Mouse (Mus musculus) CD4-positive, CD25-positive, alpha-beta regulatory T cell, adult 2 months (primary cell): ENCODE data around the gene Rab3b.

Experiments
- DNase-seq: peaks from one replicate; pipeline ENCODE4 v3.0.0-alpha.2; 2012; ENCODE audit warnings: low read depth, low spot score

Gene Rab3b

DNA sequence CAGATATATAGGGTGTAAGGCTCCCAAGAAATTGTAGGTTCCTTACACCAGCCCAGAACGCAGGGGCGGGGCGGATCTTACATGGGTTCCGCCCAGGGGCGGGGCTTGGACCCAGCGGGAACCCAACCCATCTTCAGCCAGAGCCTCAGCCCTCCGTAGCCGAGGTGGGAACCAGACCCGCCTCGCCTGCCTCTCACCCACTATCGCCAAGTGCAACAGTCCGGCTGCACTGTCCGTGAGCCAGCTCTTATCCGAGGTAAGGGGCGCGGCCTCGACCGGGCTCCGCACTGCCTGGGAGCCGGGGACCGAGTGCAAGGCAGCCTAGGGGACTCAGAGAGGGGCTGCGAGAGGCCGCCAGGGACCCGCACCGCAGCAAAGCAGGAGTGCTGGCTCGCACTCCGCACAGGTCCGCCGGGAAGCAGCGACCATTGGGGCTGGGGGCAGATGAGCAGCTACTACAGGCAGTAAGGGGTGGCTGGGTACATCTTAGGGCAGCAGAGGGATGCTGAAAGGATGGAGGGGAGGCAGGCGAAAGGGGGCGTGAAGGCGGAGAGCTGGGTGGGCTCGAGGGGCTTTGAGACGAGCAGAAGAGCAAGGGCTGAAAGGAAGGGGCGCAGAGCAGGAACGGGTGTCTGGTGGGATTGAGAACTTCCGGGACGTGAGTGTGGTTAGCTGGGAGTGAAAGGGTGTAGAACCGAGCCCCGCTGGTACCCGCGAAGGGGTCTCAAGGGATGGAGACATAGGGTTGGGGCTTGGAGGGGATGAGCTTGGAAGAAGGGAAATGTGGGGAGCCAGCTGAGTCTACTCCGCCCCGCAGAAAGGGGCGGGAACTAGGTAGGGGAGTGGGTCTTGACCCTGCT lies at the start of gene Rab3b:
Gene Rab3b (plus strand): TSS at position 101 of the 860 bp plus-strand sequence.
- DNase-seq: peak; percentile 62

DNA sequence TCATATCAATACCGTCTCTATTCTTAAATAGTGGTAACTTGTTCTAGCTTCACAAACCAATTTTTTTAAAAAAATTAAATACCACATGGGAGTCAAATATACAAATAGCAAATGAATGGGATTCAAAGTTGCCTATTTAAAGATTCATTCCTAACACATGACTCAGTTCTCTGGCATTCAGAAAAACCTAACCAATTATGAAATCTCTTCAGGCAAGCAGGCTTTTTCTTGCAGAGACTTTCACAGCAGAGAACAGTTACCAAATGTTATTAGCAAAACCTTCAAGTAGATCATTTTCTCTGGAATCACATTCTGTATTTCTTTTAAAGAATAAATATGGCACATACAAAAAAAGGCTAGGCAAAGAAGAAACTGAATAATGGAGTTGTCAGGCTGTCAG lies 48.2 kb upstream of the Rab3b start:
- no peak for DNase-seq

DNA sequence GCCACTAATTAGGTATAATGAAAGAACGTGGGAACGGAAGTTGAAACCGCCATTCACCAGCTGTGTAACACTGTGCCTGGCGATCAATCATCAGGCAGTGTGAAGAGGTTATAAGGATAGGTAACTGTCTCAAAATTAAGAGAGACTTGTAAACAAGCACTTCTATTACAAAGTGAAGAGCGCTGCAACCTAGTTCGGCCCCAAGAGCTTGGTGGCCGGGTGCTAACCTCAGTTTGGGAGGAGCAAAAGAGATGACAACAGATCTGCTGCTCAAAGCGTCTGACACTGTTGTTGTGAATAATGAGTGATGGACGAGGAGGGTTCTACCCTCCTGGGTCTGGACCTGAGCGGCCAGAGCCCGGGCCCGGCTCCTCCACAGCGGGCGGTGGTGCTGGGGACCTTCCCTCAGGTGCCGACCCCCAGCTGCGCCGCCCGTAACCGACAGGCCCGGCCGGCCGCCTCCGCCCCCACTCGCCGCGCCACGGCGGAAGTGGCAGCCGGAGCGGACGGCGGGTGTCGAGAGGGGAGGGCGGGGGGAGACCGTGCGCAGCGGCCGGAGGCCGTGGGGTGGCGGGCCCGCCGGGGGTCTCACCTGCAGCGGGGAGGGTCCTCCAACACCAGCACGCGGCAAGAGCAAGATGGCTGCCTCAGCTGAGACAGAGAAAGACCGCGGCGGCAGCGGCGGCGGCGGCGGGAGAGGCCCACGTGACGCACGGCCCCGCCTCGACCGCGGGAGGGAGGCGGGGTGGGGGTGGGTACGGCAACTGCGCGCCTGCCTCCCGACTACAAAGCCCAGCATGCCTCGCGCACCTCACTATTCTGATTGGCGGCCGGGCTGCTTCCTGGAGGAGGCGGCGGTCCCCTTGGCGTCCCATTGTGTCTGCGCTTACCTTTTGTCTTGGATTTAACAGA lies 45.7 kb upstream of the Rab3b start, which contains the start of gene Btf3l4:
Gene Btf3l4 (minus strand): TSS at position 699 of the 912 bp plus-strand sequence.
- peak; percentile 97 for DNase-seq

DNA sequence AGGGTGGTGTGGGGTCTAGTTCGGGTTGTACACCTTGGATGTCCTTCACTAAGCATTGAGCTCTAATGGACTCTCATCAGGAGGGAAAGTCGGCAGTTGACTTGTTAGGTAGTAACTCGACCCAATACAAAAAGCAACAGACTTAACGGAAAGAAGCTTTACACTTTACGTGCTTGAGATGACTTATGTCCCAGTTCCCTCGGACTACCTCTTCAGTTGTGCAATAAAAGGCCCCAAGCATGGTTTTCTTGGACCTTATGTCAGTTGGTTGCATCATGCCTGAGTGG lies 45.1 kb upstream of the Rab3b start:
- DNase-seq: no peak

DNA sequence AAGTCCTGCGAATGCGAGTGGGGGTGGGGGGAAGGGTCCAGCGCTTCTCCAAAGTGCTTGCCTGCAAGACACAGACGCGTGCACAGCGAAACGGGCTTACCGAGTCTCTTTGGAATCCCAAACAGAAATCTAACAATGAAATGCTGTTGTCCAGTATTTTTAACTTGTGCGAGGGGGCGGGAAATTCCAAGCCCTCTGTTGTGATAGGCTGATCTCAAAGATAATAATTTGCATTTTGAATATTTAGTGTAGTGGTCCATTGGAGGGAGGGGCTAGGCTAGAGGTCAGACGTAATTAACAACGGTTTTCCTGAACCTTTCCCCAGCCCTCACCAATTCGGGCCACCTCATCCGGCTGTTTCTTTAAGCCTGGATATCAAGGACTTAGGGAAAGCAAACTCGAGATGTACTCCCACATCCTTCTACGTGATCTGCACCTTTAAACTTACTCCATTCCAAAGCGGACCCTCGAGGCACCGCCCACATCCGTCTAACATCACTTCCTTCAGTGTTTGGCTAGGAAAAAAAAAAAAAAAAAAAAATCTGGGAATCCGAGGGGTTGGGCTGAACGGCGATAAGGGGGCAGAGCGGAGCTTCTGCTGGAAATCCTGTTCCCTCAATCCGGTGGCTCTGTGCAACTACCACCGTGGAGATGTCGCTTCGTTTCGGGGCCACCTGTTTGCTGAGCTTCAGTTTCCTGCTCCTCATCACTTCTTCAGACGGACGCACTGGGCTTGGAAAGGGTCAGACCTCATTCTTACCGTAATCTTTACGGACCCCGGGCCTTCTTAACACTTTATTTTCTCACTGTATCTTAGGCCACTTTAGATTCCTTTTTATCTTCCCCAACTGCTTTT lies 44.5 kb upstream of the Rab3b start, which contains the start of gene Txndc12:
Gene Txndc12 (plus strand): TSS at position 487 of the 856 bp plus-strand sequence.
- DNase-seq: peak; percentile 81

DNA sequence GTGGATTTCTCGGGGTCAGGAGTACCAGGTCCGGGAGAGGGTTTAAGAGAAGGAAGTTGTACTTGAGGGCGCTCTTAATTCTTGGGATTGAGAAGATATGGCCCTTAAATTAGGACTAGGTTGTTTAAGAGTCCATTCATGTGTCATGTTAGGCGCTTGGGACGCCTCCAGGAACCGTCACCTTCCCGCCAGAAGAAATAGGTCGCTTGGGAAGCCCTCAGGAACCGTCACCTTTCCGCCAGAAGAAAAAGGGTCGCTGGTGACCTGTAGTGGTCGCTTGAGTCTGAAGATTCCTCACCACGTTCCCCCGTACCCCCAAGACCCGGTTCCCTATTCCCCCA lies 43.9 kb upstream of the Rab3b start:
- DNase-seq: no peak

DNA sequence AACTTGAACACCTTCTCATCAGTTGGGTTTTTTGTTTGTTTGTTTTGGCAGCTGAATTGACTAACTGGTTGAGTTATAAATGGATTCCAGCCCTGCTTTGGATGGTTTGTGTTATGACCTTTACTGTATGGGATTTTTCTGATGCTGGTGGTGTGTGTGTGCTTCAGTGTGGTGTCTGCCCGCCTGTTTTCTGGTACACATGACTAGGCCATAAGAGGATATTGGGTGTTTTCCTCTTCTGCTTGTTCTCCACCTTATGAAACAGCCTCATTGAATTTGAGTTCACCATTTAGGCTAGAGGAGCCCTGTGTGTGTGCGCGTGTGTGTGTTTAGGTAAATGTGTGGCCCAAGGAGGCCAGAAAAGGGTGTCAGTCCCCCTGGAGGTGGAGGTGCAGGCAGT lies 43.4 kb upstream of the Rab3b start:
- peak; percentile 26 for DNase-seq

DNA sequence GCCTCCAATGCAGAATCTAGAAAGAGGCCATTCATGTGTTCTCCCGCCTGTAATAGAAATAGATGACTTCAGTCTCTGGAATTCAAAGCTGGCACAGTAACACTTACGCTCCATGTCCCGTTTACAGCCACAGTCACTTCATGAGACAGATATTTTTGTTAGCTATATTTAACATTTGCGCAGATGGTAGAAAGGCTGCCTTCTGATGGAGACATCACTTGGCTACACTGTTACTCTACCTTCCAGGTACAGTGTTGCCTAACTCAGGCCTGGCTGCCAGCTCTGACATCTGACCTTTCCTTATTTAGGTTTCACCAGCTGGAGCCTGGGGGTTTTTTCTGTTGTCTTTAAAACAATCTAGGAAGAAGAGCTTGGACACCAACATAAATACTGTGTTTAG lies 40.8 kb upstream of the Rab3b start:
- DNase-seq: no peak

DNA sequence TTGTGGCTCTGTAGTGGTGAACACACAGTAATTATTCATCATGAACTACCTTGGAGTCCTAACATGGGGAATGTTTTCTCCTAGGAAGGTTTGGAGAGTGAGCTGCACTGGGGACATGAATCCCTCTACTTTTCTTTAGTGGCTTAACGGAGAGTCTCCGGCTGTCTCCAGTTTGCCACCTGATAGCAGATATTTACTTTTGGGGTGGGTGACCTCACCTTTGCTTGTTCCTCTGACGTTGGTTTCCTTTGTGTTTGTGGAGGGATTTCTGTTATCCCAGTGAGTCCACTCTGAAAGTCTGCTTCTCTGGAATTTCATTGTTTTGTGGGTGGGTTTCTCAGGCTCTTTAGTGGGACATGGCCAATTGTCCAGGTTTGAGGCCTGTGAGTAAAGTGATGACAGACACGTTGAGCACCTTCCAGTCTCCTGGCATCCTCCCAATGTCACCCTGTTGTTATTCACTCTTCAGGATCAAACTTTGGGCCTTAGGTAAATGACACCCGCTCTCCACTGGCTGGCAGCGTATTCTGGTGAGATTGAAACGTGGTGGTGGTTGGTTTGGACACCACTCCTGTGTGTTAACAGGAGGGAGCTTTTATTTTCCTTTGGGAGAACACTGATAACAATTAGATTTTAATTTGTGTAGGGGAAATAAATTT lies 36.8 kb upstream of the Rab3b start:
- no peak for DNase-seq

DNA sequence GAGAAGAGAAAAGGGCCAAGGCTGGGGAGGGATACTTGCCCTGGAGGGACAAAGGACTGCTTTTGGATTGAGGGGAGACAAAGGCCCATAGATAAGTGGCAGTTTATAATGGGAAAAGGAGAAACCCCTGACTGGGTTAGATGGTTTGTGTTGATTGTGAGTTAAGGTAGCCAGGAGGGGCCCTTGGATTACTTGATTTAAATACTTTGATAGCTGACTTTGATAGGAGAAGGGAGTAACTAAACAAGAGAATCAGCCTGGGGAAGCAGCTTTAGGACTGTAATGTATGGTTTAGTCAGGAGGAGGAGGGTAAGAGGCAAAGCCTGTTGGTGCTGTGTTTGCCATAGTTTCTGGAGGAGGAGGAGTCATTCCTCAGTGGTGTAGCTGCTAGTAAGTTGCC lies 35.5 kb upstream of the Rab3b start:
- no peak for DNase-seq

DNA sequence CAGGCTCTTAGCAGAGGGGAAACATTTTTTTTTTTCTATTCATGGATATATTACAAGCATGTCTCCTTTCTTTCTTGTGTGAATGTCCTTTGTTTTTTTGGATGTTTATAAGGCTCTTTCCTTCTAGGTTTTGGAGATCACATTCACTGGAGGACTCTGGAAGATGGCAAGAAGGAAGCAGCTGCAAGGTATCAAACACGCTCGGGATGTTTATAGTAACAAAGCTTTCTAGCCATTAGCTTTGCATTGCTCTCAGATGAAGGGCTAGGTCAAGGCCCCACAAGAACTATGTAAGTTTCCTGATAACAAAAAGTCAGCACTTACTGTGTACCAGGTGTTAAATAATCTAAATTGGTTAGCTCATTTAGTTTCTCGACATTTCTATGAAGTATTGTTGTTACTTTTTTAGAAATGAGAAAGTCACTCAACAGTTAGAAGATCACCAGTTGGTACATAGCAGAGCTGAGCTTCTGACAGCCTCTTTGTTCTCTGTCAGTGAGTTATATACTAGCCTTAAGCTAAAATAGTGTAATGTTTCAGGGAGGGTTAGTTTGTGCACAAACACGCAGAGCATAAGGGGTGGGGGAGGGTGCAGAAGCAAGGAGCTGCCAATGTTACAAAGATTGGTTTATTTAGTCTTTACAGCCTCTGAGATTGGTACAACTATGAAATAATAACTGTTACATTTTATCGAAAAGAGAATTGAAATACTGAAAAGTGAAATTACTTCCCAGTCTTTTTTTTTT lies 32.9 kb upstream of the Rab3b start:
- no peak for DNase-seq

DNA sequence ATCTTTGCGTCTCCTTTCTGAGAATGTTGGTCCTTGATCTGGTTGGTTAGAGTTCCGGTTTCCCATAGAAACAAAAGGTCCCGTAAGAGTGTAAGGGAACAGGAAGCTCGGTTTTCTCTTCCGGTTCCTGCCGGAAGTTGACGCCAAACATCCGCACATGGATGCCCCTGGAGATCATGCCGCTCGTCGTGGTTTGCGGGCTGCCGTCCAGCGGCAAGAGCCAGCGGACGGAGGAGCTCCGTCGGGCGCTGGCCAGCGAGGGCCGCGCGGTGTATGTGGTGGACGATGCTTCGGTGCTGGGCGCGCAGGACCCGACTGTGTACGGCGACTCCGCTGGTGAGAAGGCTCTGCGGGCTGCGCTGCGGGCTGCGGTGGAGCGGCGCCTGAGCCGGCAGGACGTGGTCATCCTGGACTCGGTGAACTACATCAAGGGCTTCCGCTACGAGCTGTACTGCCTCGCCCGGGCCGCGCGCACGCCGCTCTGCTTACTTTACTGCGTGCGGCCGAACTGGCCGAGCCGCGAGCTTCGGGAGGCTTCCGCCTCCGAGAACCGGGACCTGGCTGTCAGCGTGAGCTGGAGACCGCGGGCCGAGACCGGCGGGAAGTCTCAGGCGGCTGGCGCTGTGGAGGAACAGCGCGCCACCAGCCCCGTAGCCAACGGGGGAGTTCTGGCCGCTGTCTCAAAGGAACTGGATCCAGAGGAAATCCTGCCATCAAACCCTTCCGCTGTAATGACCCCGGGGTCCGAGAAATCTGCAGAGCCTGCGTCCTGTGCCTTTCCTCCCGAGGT lies 31.0 kb upstream of the Rab3b start, which contains the start of gene Kti12:
Gene Kti12 (plus strand): TSS at position 71 of the 790 bp plus-strand sequence.
- peak; percentile 85 for DNase-seq

DNA sequence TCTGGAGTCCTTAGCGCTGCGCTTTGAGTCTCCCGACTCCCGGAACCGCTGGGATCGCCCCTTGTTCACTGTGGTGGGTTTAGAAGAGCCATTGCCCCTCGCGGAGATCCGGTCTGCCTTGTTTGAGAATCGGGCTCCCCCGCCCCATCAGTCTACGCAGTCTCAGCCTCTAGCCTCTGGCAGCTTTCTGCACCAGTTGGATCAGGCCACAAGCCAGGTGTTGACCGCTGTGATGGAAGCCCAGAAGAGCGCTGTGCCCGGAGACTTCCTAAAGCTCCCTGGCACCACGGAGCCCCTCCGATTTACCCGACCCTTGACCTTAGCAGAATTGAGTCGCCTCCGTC lies 30.4 kb upstream of the Rab3b start, which contains the start of gene A730015C16Rik:
Gene A730015C16Rik (minus strand): TSS at position 115 of the 344 bp plus-strand sequence.
- peak; percentile 22 for DNase-seq

DNA sequence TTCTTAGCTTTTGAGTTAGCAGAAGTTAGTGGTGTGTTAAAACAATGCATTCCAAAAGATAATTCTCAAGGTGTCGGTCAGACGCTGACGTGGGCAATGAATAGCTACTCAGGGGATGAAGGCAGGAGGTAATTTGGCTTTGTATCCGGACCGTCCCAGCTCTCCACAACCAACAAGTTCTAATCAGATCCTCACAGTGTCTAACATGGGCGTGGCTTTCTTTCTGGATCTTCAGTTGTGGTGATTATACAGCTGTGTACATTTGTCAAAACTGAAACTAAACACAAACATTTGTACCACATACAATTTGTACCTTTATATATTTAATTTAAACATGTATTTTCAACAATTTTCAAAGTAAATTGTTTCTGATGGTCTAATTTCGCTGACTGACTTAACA lies 12.1 kb upstream of the Rab3b start:
- DNase-seq: no peak

DNA sequence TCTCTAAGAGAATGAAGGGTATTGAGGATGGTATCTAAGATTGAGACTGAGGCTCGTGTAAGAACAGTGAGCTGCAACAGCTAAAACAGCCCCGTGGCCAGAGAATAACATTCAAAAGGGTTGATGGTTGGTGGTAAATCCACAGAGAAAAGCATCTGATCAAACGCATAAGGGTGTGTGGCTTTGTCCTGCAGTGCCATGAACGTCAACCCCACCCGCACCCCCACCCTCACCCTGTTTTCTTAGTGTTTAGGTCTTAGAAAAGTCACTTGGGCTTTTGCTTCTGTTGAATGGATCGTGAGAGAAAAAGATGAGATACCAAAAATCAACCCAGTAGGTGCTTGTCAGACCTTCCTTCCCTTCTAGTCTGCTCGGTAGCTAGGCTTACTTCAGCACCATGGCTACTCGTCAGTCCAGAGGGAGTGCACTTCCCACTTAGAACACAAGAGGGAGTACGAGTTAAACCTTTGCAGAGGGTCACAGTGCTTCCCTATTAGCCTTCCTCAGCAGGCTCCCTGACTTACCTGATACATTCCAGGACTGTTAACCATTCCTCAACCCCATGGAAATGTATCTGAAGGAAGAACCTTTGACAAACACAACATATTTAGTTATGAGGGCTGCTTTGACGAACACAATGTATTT lies 9.0 kb upstream of the Rab3b start:
- peak; percentile 78 for DNase-seq

DNA sequence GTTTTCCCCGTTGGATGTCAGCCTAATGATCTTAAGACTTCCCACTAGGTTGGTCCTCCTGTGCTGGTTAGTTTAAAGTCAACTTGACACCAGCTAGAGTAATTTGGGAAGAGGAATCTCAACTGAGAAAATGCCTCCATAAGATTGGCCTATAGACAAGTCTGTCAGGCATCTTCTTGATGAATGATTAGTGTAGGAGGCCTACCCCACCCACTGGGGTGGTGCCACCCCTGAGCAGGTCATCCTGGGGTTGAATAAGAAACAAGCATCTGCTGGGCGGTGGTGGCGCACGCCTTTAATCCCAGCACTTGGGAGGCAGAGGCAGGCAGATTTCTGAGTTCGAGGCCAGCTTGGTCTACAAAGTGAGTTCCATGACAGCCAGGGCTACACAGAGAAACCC lies 5.1 kb upstream of the Rab3b start:
- no peak for DNase-seq

DNA sequence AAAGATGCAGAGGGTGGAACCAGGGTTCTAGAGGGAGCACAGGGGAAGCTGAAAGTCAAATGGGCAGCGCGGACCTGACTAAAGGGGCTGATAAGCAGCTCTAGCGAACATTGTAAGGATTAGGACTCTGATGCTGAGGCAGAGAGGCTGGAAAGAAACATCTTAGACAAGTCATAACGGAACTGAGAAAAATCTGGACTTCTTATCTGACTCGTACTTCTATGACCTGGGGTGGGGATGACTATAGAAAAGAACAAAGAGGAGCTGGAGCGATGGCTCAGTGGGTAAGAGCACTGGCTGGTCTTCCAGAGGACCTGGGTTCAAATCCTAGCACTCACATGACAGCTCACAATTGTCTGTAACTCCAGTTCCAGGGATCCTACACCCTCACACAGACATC lies 962 bp upstream of the Rab3b start:
- DNase-seq: no peak

DNA sequence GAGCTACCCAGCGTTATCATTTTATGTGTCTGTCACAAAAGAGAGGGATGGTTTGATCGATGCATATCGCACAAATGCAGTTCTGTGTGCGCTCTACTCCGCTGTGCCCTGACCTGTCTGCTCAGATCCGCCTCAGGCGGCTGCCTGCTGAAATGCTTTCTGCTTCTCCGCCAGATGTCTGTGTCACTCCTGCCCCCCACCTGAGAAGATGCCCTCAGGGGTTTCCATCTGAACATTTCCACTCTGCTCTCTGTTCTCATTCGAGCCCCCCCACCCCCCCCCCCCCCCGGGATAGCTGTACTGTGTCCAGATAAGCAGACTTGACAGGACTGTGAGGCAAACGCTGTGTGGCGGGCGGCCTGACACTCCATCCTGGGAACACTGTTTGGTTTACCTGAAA lies 5.0 kb downstream of the Rab3b start:
- DNase-seq: no peak

DNA sequence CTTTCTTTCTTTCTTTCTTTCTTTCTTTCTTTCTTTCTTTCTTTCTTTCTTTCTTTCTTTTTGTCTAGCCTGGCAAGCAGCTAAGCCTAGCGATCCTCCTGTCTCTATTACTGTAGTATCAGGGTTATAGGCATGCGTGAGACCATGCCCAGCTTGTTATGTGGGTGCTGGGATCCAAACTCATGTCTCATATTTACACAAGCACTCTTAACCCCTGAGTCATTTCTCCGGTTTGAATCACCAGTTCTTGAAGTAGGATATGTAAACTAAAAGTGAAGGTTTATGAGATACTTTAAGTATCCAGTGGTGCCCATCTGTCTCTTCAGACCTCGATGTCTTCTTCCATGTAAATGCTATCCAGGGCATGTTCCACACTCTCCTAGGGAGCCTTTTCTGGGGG lies 8.6 kb downstream of the Rab3b start:
- no peak for DNase-seq
